Mouse (Mus musculus) liver, embryonic 12.5 days (tissue): ENCODE measurements around the gene Fxyd3. TPM values are rescaled to one million over a fixed set of nuclear protein-coding genes. Genes with fewer than 3 reads are reported as not detected.

ENCODE experiments used
- ATAC-seq: fragments of 200-750 bp; cut with Nextera tagmentation; 2 replicates; pipeline ENCODE4 v1.8.0; 2017; ENCODE audit warnings: moderate number of reproducible peaks, mild to moderate bottlenecking, moderate library complexity
- H3K27ac ChIP-seq: fragments of 300-500 bp; sonication (generic); 2 replicates; pipeline ENCODE4 v1.5.1; 2016; ENCODE audit warnings: mild to moderate bottlenecking
- H3K27me3 ChIP-seq: fragments of 300-500 bp; sonication (generic); replicated peaks from 2 replicates; pipeline ENCODE4 v1.6.1; 2016; ENCODE audit warnings: mild to moderate bottlenecking, moderate library complexity
- H3K36me3 ChIP-seq: fragments of 300-500 bp; sonication (generic); 2 replicates; pipeline ENCODE4 v1.6.1; 2016; ENCODE audit warnings: mild to moderate bottlenecking, moderate library complexity
- H3K4me1 ChIP-seq: fragments of 300-500 bp; sonication (generic); 2 replicates; pipeline ENCODE4 v1.6.1; 2016
- H3K4me2 ChIP-seq: fragments of 300-500 bp; sonication (generic); 2 replicates; pipeline ENCODE4 v1.6.1; 2016; ENCODE audit warnings: mild to moderate bottlenecking, moderate library complexity
- H3K4me3 ChIP-seq: fragments of 300-500 bp; sonication (generic); 2 replicates; pipeline ENCODE4 v1.5.1; 2016; ENCODE audit warnings: mild to moderate bottlenecking, moderate library complexity
- H3K9ac ChIP-seq: fragments of 300-500 bp; sonication (generic); 2 replicates; pipeline ENCODE4 v1.6.1; 2016; ENCODE audit warnings: mild to moderate bottlenecking, moderate library complexity
- H3K9me3 ChIP-seq: fragments of 300-500 bp; sonication (generic); replicated peaks from 2 replicates; pipeline ENCODE4 v1.6.1; 2016; ENCODE audit warnings: mild to moderate bottlenecking, moderate library complexity
- WGBS: fragments of 180-500 bp; shearing (Covaris S2); methylation state at CpG from one replicate; pipeline ENCODE4 v1.1.7; 2016; ENCODE audit not compliant: insufficient replicate concordance; 5-methylcytosine and 5-hydroxymethylcytosine counted together
- polyA plus RNA-seq: library from polyadenylated mRNA; unstranded; fragments of >200 nt; fragmentation: Nextera tagmentation; extraction: Ambion mirVana; gene quantifications from 2 replicates; pipeline ENCODE4 v1.2.1, GENCODE M21; 2016

The Fxyd3 gene
- polyA plus RNA-seq, 1 experiment from 2014 or later = 0.86 TPM

DNA sequence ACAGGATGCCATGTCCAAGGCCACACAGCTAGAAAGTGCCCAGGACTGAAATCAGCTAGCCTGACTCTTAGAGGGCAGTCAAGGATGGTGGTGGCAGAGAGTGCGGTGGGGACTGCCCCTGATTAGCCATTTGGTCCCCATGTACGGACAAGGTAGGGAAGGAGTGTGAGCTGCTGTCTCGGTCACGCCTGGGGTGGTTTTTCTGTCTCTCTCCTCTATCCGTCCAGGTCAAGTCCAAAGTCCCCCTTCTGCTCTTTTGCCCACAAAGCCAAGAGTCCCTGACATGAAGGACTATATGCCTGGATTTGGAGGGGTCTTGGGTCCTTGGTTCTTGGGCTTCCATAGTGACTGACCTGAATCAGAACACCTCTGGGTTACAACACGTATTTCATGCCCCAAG lies 37.3 kb upstream of the Fxyd3 start:
- Histone ChIP-seq H3K27ac (no peak overlapping the region), H3K4me2 (peak overlapping the region; percentile 40), H3K9me3 (no peaks in the 10 kb centered on the region), H3K9ac (no peak overlapping the region), H3K4me3 (no peak overlapping the region), H3K27me3 (no peaks in the 10 kb centered on the region), H3K4me1 (peaks cover 46% of the 10 kb centered on the region), H3K36me3 (no peaks in the 10 kb centered on the region)
- no peak for ATAC-seq
- WGBS = 66% methylated on average over 6 of the region's 6 CpGs

GRCm38 (mm10) chr7:31112036-31112435 lies 35.5 kb upstream of the Fxyd3 start:
- ATAC-seq = no peak
- WGBS = 18% methylated on average over 4 of the region's 4 CpGs
- Histone ChIP-seq H3K27me3 (no peaks in the 10 kb centered on the region), H3K36me3 (no peaks in the 10 kb centered on the region), H3K4me3 (no peak overlapping the region), H3K4me1 (peaks cover 46% of the 10 kb centered on the region), H3K9ac (no peak overlapping the region), H3K4me2 (no peak overlapping the region), H3K9me3 (no peaks in the 10 kb centered on the region), H3K27ac (no peak overlapping the region)

- 44% methylated on average over 15 of the region's 15 CpGs for WGBS
- Histone ChIP-seq H3K9me3 (no peaks in the 10 kb centered on the region), H3K4me2 (no peak overlapping the region), H3K9ac (no peak overlapping the region), H3K4me1 (peaks cover 35% of the 10 kb centered on the region), H3K27ac (no peak overlapping the region), H3K36me3 (no peaks in the 10 kb centered on the region), H3K27me3 (no peaks in the 10 kb centered on the region), H3K4me3 (no peak overlapping the region)
- ATAC-seq = no peak
These were observed 34.4 kb upstream of the Fxyd3 start for GRCm38 (mm10) chr7:31110861-31111385.

GRCm38 (mm10) chr7:31109796-31110195 lies 33.3 kb upstream of the Fxyd3 start:
- Histone ChIP-seq H3K36me3 (no peaks in the 10 kb centered on the region), H3K27ac (no peak overlapping the region), H3K4me3 (no peak overlapping the region), H3K4me1 (peaks cover 24% of the 10 kb centered on the region), H3K27me3 (no peaks in the 10 kb centered on the region), H3K9me3 (no peaks in the 10 kb centered on the region), H3K9ac (no peak overlapping the region), H3K4me2 (no peak overlapping the region)
- WGBS = 66% methylated on average over 5 of the region's 5 CpGs
- no peak for ATAC-seq

- Histone ChIP-seq H3K36me3 (no peaks in the 10 kb centered on the region), H3K9me3 (no peaks in the 10 kb centered on the region), H3K4me2 (no peak overlapping the region), H3K4me1 (peaks cover 22% of the 10 kb centered on the region), H3K4me3 (no peak overlapping the region), H3K9ac (no peak overlapping the region), H3K27me3 (peaks cover 6% of the 10 kb centered on the region; the same call in 1 of the 2 replicates), H3K27ac (no peak overlapping the region)
- 51% methylated on average over 7 of the region's 7 CpGs for WGBS
- ATAC-seq = no peak
These were observed 32.6 kb upstream of the Fxyd3 start for GRCm38 (mm10) chr7:31109091-31109490.

DNA sequence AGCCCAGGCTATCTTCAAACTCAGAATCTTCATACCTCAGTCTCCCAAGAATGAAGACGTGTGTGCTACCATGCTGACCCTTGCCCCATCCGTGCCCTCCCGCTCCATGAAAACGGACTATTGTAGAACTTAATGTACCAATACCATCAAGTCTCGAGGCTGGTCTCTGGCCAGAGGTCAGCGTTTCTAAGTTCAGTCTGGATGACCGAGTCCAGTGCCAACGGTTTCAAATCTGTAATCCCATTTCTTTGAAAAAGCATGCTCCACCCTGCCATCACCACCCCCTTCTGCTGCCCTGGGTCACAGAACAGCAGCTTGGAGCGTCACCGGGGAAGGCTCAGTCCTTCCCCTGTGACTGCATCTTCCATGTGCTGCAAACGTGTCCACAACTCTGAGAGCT lies 31.3 kb upstream of the Fxyd3 start:
- peaks cover 18% of the 10 kb centered on the region for H3K4me1 ChIP-seq
- ATAC-seq = no peak
- no peak overlapping the region for H3K4me2 ChIP-seq
- no peak overlapping the region for H3K4me3 ChIP-seq
- H3K9me3 ChIP-seq = no peaks in the 10 kb centered on the region
- 72% methylated on average over 11 of the region's 11 CpGs for WGBS
- H3K27me3 ChIP-seq = peaks cover 16% of the 10 kb centered on the region; the same call in 1 of the 2 replicates
- no peak overlapping the region for H3K27ac ChIP-seq
- no peaks in the 10 kb centered on the region for H3K36me3 ChIP-seq
- H3K9ac ChIP-seq = no peak overlapping the region

GRCm38 (mm10) chr7:31106166-31106565 lies 29.7 kb upstream of the Fxyd3 start:
- WGBS = 53% methylated on average over 3 of the region's 3 CpGs
- no peak for ATAC-seq

DNA sequence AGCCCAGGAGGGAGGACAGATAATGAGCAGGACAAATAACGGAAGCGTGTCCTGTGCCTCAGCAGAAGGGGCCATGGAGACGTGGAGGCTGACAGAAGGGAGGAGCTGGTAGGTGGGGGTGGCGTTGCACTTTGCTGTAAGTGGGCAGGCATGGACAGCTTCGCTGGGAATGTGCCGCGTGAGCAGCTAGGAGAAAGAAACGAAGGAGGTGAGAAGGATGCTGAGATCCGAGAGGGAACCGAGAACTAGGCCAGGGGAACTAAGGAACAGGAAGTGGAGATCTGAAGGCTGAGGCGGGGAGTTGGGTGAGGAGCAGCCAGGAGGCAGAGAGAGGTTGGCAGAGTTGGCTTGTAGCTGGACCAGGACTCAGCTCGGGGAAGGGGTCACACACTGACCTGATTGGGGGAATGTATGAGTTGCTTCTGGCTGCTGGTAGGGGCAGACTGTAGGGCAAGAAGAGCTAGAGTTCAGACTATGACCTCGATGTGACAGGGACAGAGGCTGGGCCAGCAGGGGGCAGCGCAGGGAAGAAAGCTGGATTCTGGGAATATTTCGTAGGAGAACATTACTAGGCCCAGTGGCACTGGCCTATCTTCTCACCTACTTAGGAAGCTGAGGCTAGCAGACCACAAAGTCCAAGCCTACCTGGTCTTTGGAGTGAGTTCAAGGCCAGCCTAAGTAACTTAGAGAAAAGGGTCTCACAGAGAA lies 28.7 kb upstream of the Fxyd3 start:
- no peaks in the 10 kb centered on the region for H3K4me1 ChIP-seq
- no peaks in the 10 kb centered on the region for H3K36me3 ChIP-seq
- 37% methylated on average over 15 of the region's 15 CpGs for WGBS
- no peak overlapping the region for H3K27ac ChIP-seq
- no peak overlapping the region for H3K4me2 ChIP-seq
- no peaks in the 10 kb centered on the region for H3K9me3 ChIP-seq
- H3K27me3 ChIP-seq = peaks cover 20% of the 10 kb centered on the region; the same call in 1 of the 2 replicates
- H3K9ac ChIP-seq = no peak overlapping the region
- no peak for ATAC-seq
- H3K4me3 ChIP-seq = no peak overlapping the region

More at GRCm38 (mm10) chr7:31106166-31106565, 29.7 kb upstream of the Fxyd3 start:
- Histone ChIP-seq H3K4me1 (peaks cover 4% of the 10 kb centered on the region), H3K27me3 (peaks cover 20% of the 10 kb centered on the region; the same call in 1 of the 2 replicates), H3K4me2 (no peak overlapping the region), H3K9ac (no peak overlapping the region), H3K36me3 (no peaks in the 10 kb centered on the region), H3K9me3 (no peaks in the 10 kb centered on the region), H3K27ac (no peak overlapping the region), H3K4me3 (no peak overlapping the region)

DNA sequence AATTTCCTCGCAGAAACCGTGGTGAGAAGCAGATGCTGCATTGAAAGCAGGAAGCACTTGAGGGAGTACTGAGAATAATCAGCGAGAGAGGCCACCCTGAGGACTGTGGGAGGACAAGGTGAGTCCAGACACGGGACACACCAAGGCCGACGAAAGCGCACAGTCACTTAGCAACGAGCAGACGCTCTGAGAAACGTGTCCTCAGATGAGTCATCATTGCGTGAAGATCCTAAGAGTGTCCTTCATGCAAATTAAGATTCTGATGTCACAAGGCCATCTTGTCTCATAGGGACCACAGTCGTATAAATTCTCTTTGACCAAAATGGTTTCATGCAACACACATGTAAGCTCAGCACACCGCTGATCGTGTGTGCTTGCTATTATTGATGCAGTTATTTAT lies 24.3 kb upstream of the Fxyd3 start:
- H3K27me3 ChIP-seq = peaks cover 20% of the 10 kb centered on the region; the same call in 1 of the 2 replicates
- no peak for ATAC-seq
- no peak overlapping the region for H3K4me3 ChIP-seq
- 59% methylated on average over 14 of the region's 14 CpGs for WGBS
- no peak overlapping the region for H3K27ac ChIP-seq
- H3K9me3 ChIP-seq = no peaks in the 10 kb centered on the region
- H3K4me2 ChIP-seq = no peak overlapping the region
- no peak overlapping the region for H3K9ac ChIP-seq
- H3K4me1 ChIP-seq = 0 out of 2 replicates have a peak, but pooled peaks cover 6% of the 10 kb centered on the region
- H3K36me3 ChIP-seq = no peaks in the 10 kb centered on the region

DNA sequence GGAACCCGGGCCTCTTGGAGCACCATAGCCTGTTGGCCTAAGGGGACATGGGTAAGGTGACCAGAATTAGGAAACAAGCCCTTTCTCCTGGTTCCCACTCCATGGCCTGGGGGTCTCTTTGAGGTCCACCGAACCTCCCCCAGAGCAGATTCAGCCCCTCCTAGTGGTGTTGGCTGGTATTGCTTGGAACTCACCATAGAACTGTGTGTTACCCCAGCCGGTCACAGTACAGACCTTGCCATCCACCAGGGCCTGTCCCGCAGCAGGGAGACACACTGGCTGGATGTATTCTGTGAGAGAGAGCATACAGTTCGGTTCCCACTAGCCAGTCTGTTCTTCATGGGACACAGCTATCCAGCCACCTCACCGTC lies 23.1 kb upstream of the Fxyd3 start:
- Histone ChIP-seq H3K36me3 (no peaks in the 10 kb centered on the region), H3K4me3 (no peak overlapping the region), H3K27ac (no peak overlapping the region), H3K9me3 (no peaks in the 10 kb centered on the region), H3K4me1 (0 out of 2 replicates have a peak, but pooled peaks cover 6% of the 10 kb centered on the region), H3K4me2 (no peak overlapping the region), H3K9ac (no peak overlapping the region), H3K27me3 (peaks cover 19% of the 10 kb centered on the region; the same call in 1 of the 2 replicates)
- ATAC-seq = no peak
- 70% methylated on average over 6 of the region's 6 CpGs for WGBS

GRCm38 (mm10) chr7:31098697-31099611 lies 22.4 kb upstream of the Fxyd3 start:
- no peak; the same call in 1 of the 2 replicates for ATAC-seq
- 65% methylated on average over 22 of the region's 22 CpGs for WGBS
- Histone ChIP-seq H3K27me3 (peaks cover 15% of the 10 kb centered on the region; the same call in 1 of the 2 replicates), H3K4me1 (0 out of 2 replicates have a peak, but pooled peaks cover 6% of the 10 kb centered on the region), H3K4me2 (0 out of 2 replicates have a peak overlapping the region, but pooled peaks have one; percentile 54), H3K36me3 (no peaks in the 10 kb centered on the region), H3K27ac (no peak overlapping the region), H3K9me3 (no peaks in the 10 kb centered on the region), H3K9ac (no peak overlapping the region), H3K4me3 (no peak overlapping the region)
